Mouse (Mus musculus) adrenal gland, postnatal 36 days (tissue): Measurements from ENCODE around the gene Arhgap42. TPM values are rescaled to one million over a fixed set of nuclear protein-coding genes. Genes with fewer than 3 reads are reported as not detected.

Experiments used
- DNase-seq, 2 experiments: peaks; one replicate each; pipeline ENCODE4 v3.0.0; 2021; ENCODE audit warnings: mixed read lengths in 1 of 2
- total RNA-seq, 2 experiments: library from RNA; stranded (reverse); gene quantifications; 2 replicates each; pipeline ENCODE4 v1.2.3; 2021

Gene Arhgap42
- total RNA-seq, 2 experiments from 2014 or later, result 30.1 to 35.4 TPM

DNA sequence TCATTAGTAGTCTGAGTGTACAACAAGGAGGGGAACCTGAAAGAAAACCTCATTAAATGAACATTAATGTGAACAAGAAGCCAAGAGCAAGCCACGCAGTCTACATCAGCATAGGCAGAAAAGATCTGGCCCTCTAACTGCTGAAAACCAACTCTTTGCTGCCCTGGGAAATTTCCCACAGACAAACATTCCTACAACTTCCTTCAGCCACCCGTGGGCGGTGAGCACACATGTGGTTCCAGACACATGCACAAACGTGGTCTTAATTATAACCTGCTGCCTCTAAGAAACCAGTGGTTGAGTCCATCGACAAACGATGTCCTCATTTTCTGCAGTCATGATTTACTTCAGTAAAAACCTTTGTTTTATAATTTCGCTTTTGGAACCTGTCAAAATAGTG lies 96.3 kb downstream of the Arhgap42 start:
- no peak for DNase-seq

DNA sequence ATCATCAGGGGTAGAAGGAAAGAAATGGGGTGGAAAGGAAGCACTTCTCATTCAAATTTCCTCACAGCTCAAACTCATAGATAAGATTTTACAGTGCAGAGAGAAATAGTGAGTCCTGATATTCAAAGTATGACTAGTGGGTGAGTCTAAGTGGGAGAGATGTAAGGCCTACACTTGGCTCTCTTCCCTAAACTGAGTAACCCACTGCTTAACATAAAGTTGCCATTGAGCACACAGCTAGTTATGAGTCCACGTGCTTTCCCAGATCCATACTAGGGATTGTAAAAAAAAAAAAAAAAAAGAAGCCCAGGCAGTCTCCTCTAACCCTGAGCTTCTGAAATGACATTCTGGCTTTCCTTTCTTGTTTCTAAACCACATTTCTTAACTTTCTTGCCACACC lies 96.8 kb downstream of the Arhgap42 start:
- DNase-seq, result no peak

DNA sequence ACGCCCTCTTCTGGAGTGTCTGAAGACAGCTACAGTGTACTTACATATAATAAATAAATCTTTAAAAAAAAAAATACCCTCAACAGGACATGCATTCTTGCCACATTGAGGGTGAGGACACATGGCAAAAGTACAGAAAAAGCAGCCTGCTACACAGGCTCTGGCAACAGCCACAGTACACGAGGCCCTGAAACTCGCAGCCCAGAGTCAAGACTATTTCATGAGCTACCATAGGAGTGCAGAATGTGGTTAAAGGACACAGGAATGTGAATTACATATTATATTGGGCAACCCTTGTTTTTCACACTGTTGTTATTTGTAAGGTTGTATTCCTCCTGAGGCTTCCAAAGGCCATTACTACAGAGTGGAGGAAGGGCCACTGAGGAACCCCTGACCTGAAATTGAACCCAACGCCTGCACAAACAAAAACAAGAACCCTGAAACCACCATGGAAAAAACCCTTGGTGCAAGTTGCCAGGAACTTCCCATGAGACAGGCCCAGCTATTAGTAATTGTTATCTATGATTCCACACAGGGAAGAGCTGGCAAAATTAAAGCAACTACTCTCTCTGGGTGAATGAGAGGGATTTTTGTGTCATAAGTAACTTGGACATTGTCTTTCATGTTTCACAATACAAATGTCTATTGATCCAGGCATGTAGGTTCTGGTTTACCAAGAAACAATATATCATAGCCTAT lies 109.8 kb downstream of the Arhgap42 start:
- DNase-seq, result peak; percentile 33 to 48

DNA sequence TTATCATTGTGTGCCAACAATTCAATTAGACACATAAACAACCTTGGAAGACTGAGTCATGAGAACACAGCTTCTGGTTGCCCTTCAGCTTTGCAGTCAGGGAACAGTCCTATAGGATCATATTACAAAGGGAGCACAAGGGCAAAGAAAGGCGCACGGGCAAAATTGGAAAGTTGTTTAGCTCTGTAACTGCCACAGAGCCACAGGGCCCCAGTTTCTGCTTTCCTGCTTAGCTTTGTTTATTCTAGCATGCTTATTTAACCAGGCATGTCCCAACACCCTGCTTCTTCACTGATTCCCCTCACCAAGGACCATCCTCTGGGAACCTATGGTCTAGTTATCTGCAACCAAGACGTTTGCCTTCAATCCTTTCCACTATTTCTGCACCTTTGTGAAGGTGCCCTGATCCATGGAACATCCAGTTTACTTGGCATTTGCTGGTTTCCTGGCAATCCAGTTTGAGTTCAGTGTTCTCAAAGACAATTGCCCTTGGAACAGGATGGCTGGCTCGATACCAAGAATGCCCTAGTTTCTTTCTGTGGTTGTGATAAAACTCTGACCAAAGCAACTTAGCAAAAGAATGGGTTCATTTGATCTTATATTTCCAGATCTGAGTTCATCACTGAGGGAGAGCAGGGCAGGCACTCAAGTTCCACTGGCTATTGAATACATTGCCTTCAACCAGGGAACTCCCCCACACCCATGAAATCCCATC lies 111.7 kb downstream of the Arhgap42 start:
- DNase-seq, result peak; percentile 67 to 68

DNA sequence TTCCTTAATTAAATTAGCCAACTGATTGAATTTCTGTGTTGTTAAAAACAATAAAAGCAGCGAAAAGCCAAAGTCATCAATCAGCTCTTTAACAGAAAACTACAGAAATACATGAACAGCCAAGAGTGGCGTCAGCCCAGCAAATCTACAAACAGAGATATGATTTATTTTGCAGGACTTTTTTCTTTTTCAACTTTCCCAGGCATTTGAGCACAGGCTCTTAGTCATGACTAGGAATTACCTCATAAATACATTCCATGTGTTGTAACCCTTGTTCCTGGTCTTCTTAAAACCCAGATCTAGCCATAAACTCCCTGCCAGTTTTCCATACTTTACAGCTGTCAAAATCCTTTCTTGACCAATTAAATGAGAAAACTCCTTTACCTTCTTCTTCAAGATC lies 114.7 kb downstream of the Arhgap42 start:
- DNase-seq, result peak in 1 of 2 experiments; percentile 25

DNA sequence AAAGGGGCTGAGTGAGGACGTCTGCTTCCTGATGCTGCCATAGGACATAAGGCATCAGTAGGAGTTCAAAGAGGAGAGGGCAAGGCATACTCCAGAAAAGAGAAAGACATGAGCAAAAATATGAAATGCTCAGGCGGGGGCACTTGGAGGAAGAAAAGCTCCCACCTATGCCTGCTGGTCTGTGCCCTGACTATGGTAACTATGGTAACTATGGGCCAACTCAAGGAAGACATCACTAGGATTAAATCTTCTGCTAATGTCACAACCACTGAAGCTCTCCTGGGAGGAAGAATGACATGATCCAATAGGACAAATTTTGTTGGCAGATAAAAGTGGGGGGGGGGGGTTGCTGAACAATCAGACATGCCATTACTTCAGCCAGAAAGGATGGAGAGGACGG lies 124.6 kb downstream of the Arhgap42 start:
- no peak for DNase-seq

DNA sequence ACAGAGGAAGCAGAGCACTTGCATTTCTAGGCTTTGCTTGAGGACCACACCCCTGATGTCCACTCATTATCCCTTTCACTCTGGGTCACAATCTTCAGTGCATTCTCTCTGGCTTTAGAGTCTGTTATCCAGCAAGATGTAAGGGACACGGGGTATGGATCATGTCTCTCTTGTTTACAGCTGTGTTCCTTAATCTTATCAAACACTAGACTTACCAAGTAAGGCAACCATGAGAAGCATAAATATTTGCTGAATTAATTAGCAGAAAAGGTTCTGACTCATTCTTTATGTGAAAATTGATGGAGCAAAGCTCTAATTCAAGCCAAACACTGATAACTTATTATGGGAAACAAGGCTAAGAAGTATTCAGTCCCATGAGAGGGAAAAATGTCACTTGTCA lies 125.1 kb downstream of the Arhgap42 start:
- no peak for DNase-seq

DNA sequence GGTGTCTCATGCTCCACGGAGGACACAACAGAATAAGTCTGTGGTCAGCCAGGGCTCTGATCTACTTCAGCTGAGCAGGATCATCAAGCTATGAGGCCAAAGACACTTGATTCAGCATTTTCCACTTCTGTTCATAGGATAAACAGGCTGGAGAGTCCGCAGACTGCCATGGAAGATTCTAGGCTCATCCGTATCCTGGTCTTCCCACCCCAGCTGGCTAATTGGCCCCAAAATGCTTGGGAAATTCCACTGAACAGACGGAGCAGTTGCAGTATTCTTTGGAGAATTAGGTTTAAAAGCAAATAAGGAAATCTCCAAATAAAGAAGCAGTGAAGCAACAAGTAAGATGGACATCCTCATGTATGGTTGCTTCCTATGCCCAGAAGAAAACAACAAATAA lies 126.0 kb downstream of the Arhgap42 start:
- no peak for DNase-seq

DNA sequence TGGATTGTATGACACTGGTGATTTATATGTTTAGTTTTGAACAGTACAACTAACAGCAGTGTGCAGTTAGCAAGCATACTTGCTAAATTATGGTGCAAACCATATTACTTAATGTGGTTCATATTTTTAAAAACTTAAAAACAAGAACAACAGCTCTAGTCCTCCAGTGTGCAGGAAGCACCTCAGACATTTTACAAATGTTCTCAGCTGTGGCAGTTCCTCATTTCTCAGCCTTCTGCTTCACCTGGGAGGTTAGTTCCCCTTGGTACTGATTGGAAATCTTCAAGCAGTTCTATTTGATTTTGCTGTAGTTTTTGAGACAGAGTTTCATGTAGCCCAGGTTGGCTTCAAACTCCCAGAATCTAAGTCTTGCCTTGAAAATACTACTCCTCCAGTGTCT lies 131.2 kb downstream of the Arhgap42 start:
- no peak for DNase-seq

DNA sequence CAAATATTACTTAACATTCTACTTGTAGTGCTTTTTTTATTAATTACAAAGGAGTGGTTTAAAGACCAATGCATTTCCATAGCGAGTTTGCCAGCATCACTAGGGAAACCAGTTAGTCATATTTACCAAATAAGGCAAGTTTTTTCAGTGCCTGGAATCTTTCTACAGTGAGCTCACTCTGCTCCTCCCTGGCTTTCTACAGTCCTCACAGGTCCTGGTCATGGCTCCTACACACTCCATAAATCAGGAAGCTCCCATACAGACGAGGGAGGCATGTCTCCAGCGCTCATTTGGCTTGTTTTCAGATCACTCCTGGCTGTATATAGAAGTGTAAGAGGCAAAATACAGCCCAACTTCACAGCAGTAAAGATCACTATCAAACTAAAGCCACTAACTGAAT lies 134.1 kb downstream of the Arhgap42 start:
- DNase-seq, result no peak

DNA sequence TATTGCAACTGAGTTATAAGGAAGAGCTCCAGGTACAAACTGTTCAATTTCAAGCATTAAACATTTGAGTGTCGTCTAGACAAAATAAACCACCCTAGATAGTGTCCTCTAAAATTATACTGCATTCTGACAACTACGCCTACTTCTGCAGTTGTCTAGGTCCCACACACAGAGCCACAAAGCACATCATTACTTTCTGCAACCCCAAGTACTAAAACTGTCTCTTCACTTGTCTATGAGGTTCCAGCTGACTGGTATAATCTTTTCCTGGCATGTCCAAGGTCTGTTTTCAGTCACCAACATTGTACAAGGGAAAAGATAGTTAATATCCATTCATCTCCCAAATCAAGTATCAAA lies 136.8 kb downstream of the Arhgap42 start:
- no peak for DNase-seq

DNA sequence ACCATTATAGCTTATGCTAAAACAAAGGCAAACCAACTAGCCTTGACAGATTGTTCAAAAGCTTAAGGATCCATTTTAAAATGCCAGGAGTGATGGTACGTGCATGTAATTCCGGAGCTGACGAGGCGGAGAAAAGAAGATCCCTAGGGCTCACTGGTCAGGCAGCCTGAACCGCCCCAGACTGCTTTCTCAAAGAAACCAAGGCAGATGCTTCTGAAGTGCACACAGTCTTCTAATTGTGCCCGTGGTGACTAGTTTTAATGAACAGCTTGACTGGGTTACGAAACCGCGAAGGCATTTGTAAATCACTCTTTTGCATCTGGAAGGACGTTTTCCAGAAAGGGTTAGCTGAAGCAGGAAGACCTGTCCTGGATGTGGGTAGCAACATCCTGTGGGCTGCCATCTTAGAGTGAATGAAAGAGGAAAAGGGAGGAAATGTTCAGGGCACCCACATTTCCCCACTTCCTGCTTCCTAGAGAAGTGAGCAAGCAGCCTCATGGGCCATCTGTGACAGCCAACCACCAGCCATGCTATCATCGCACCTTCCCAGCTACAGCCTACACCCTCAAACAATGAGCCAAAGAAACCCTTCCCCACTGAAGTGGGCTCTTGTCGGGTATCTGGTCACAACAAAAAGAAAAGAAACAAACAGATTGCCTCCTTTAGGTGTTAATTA lies 137.3 kb downstream of the Arhgap42 start:
- no peak for DNase-seq

DNA sequence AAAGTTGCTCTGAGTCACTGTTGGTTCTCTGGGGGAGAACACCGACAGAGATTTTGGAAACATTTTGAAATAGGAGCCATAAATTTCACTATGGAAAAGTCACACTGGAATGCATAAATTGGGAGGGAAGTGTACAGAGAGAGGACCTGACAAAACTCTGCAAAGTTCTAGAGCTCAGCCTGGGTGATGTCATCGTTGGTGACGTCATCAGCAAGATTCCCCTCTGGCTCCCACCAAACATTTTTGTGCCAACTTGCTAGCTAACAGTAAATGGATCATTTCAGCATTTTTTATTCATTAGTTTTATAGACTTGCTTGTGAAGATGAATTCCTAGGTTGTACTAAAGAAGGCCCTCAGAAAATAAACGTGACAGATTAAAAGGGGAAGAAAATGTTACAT lies 137.8 kb downstream of the Arhgap42 start:
- DNase-seq, result no peak

DNA sequence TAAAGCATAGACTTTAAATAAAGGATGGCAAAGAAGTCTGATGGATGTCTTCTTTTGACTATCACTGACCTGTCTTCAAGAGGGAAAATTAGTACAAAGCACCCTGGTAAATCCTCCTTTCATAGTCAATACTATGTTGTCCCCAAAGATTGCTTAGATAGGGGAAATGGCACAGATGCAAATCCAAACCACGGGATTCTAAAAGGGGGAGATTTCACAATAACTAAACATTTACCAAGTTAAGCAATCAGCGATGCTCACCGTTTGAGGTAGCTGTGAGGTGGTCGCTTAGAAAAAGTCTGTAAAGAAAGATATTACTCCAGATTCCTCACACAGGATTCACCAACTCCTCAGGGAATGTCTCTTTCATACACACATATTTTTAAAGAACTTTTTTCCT lies 141.1 kb downstream of the Arhgap42 start:
- no peak for DNase-seq

DNA sequence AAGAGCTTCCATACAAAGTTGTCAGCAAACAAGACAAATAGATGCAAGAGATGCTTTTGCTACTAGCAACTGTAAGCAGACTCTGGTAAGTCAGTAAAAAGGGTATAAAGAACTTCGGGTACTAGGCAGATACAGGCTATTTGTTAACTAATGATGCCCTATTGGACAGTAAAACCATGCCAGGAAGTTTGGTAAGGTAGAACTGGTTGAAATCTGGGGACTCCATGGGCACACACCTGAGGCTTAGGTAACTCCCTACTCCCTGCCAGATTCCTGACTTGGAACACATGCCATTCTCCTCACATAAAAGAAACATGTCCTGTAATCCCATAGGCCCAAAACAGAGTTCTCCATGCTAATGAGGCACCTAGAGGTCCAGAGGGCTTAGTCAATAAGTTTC lies 142.1 kb downstream of the Arhgap42 start:
- DNase-seq, result no peak

DNA sequence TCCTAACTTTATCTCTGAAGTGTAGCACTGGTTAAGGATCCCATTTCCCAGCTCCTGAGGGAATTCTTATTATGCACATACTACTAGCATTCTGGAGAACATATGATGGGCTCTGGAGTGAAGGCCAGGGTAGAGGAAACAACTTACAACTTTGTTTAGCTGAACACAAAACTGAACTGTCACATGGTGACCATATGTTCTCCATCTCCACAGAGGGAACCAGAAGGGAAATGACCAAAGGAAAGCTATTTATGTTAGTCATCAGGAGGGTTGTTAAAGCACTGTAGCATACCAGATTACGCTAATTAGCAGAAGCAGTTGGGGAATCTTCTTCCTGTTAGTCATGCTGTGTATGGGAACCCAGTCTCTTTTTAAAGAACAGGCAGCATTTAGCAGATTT lies 145.8 kb downstream of the Arhgap42 start:
- no peak for DNase-seq

DNA sequence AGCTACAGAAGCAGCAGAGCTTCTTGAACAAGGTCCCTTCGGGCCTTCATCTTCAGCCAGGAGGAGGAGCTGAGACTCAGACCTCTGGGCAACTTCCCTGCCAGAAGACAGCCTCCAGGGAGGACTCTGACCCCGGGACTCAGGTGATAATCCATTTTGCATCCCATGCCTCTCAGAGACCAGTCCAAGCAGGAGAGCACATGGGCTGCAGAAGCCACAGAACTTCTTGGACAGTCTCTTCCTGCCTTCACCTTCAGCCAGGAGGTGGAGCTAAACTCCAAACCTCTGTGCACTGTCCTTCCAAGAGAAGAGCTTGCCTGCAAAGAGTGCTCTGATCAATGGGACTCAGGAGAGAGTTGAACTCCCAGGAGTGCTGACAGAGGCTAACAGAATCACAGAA lies 155.5 kb downstream of the Arhgap42 start:
- DNase-seq, result peak; percentile 27 to 41

DNA sequence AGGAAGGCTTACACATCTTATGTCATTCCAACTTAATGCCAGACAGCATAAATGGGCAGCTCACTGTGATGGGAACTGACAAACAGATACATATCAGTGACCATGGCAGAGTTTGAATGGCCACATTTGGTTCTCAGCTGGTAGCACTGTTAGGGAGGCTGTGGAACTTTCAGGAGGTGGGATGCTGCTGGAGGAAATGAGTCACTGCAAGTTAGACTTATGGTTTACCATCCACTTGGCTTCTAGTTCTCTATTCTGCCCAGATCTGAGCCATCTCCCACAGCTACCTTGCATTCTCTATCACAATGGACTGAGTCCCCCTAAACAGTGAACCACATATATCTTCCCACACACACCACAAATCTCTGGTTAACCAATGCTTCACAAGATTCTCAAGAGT lies 186.0 kb downstream of the Arhgap42 start:
- no peak for DNase-seq

DNA sequence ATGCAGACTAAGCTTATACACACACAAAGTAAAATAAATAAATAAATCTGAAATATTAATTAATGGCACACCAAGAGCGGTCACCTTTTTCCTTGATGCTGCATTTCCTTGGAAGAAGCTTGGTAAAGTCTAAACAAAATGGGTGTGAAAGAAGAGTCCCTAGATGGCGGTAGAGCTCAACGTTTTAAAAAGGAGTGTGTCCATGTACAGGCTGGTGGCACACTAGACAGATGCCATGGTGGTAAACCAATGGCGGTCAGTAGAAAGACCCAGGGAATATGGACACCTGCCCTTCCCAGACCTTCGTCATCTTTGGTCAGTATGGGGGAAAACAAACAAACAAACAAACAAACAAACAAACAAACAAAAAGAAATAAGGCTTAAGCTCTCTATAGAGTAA lies 187.7 kb downstream of the Arhgap42 start:
- DNase-seq, result peak; percentile 32 to 51

DNA sequence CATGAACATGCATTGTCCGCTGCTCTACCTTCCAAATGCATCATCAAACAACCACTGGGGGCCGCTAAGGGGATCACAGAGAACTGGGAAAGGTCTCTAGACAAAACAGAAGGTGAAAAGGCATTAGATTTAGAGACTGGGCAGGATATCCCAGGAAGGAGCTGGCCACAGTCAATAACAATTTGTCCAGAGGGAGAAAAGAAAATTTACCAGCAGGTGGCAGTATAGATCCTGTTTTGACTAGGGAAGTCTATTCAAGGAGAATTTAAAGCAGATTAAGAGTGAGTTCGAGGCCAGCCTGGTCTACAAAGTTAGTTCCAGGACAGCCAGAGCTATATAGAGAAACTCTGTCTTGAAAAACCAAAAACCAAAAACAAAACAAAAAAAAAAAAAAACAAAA lies 189.7 kb downstream of the Arhgap42 start:
- DNase-seq, result peak in 1 of 2 experiments; percentile 10

DNA sequence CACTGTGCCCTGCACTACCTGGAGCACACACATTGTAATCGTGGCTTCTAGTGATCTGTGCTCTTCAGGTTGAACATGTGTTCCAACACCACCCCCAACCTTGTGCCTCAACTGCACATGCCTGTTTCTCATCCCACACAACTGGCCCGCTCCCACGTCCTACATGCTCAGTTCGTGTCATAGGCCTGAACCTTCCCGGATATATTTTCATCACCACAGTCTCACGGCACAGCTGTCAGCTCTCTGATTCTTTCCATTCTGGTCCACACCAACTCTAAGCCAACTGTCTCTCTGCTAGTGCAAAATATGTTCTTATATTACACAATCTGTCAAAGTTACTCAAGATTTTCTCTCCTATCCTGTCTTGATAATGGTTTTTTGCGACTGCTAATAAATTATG lies 197.9 kb downstream of the Arhgap42 start:
- no peak for DNase-seq

DNA sequence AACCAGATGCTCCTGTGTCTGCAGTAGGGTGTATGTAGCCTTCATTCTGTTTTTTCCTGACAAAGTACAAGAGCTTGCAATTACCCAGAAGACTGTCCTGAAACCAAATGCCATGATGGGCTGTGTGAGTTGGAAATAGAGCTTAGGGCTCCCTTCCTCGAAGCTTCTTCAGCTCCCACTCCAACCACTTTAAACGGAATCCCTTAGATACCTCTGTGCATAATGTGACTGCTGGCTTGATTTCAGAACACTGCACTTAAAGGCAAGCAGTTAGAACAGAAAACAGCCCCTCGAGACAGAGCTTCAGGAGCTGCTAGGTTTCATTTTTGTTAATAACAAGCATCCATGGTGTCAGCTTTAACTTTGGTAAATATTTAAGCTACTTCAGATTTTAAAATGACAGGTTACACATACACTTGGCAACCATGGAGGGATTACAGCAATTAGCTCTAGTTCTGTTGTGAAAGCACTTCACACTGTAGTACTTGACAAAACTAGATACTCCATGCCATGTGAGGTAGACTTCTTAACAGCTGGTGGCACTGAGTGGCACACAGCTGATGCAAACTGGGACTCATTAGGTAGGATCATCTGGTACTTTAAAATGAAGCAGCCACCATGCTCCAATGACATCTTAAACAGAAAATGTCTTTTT lies 201.8 kb downstream of the Arhgap42 start:
- DNase-seq, result no peak

DNA sequence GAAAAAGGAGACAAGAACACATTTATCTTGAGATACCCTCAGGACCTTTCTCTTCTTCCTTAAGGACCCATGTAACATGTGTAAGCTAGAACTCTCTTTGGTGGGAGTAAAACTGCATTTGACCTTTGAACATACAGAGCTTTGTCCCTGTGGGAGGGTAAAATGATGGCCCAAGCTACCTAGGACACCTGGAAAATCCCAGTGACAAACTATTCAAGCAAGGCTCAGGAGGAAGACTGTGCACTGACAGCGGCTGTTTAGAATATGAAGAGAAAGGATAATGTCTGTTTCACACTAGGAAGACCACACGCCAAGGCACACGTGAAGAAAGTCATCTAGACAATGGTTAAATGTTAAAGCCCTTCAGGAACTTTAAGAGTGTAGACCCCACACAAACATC lies 211.0 kb downstream of the Arhgap42 start:
- no peak for DNase-seq
